Mouse (Mus musculus) bone marrow, adult 2 months (tissue): ENCODE measurements around the gene D930020B18Rik. TPM values are rescaled to one million over a fixed set of nuclear protein-coding genes. Genes with fewer than 3 reads are reported as not detected.

ENCODE experiments used
- H3K27ac ChIP-seq: fragments of 200-500 bp; 2 replicates; pipeline ENCODE4 v1.5.1; 2012; ENCODE audit warnings: low read depth, mild to moderate bottlenecking, control low read depth, inconsistent platforms, low read length; ENCODE audit not compliant: control insufficient read depth, poor library complexity, insufficient read depth
- H3K4me1 ChIP-seq: fragments of 200-500 bp; 2 replicates; pipeline ENCODE4 v1.6.1; 2011; ENCODE audit warnings: low read length; ENCODE audit not compliant: control insufficient read depth, insufficient read depth
- H3K4me3 ChIP-seq: fragments of 200-500 bp; replicated peaks from 2 replicates; pipeline ENCODE3; 2011; ENCODE audit warnings: mild to moderate bottlenecking, low read depth, low read length, control low read depth; ENCODE audit not compliant: control insufficient read depth
- CTCF ChIP-seq: fragments of 200-500 bp; IDR thresholded peaks from 2 replicates; pipeline ENCODE4 v1.5.1; 2011; ENCODE audit warnings: low read length, control low read depth; ENCODE audit not compliant: control insufficient read depth, insufficient read depth
- POLR2A ChIP-seq: fragments of 200-500 bp; IDR thresholded peaks from 2 replicates; pipeline ENCODE4 v1.6.1; 2011; ENCODE audit warnings: low read depth, mild to moderate bottlenecking, control low read depth, low read length, borderline replicate concordance; ENCODE audit not compliant: control insufficient read depth
- WGBS: fragments of 180-500 bp; shearing (Covaris S2); methylation state at CpG from one replicate; pipeline ENCODE4 v1.1.7; 2018; 5-methylcytosine and 5-hydroxymethylcytosine counted together
- polyA plus RNA-seq: library from polyadenylated mRNA; stranded (reverse); fragments of >200 nt; gene quantifications from 2 replicates; pipeline ENCODE4 v1.2.4, GENCODE M21; 2011; ENCODE audit warnings: low replicate concordance; ENCODE audit not compliant: missing spikeins, insufficient read depth, insufficient read length

Gene D930020B18Rik
- polyA plus RNA-seq, 1 experiment: not detected

DNA sequence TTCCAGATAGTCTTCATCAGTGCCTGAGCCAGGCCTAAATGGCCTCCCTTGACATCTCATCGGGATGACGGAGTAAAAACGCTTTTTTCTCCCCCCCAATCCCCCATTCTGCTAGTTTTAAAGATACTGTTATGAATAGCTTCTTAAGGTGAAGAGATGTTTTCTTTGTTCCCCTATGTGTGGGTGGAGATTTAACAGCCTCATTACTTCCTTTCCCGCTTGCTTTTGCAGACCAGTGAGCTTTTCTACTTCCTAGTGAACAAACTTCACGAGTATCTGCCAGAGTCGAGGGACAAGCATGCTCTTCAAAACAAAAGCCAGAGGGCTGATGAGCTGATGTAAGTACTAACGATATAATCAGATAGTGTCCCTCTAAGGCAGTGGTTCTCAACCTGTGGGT, 35.6 kb downstream of the D930020B18Rik start:
- Histone ChIP-seq H3K4me1 (no peaks in the 10 kb centered on the region), H3K27ac (no peak overlapping the region), H3K4me3 (no peak overlapping the region)
- TF ChIP-seq POLR2A (no peak), CTCF (no peak)
- WGBS: 45% methylated on average over 7 of the region's 7 CpGs

DNA sequence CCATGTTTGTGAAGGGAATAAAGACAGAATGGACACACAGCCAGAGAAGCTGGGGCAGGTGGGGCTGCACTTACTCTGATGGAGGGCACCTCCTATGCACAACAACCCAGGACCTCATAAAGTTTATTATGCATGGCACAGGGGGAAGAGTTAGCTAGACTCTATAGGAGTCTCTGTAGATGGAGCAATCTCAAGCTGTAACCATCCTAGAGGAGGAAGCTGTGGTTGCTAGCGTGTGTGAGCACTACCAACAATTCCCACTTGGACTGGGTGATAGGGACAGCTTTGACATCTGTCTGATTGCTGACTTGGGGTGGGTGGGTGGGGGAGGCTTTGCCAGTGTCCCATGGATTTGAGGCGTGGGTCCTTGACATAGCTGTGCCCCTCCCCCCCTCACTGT, 39.5 kb downstream of the D930020B18Rik start:
- no peak for TF ChIP-seq POLR2A
- no peak for TF ChIP-seq CTCF
- Histone ChIP-seq H3K27ac (no peak overlapping the region), H3K4me3 (no peak overlapping the region), H3K4me1 (no peaks in the 10 kb centered on the region)
- WGBS: 39% methylated on average over 2 of the region's 2 CpGs

DNA sequence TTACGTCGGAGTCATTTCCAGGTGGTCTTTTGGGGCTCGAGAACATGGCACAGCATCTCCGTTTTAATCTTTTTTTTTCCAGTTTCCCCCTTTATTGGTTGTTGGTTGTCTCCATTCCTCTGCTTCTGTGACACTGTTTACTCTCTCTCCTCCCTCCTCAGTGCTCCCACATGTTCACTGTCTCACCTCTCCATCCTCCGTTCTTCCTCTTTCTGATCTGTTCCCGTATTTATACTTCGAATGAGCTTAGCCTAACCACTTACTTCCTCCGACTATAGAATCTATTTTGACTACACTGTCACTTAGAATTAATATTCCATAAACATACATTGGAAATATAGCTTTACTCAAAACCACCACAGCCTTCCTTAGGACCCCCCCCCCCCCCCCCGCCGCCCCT, 41.2 kb downstream of the D930020B18Rik start:
- 39% methylated on average over 10 of the region's 10 CpGs for WGBS
- no peaks in the 10 kb centered on the region for H3K4me1 ChIP-seq
- TF ChIP-seq CTCF: no peak
- no peak for TF ChIP-seq POLR2A
- H3K4me3 ChIP-seq: no peak overlapping the region
- no peak overlapping the region for H3K27ac ChIP-seq

DNA sequence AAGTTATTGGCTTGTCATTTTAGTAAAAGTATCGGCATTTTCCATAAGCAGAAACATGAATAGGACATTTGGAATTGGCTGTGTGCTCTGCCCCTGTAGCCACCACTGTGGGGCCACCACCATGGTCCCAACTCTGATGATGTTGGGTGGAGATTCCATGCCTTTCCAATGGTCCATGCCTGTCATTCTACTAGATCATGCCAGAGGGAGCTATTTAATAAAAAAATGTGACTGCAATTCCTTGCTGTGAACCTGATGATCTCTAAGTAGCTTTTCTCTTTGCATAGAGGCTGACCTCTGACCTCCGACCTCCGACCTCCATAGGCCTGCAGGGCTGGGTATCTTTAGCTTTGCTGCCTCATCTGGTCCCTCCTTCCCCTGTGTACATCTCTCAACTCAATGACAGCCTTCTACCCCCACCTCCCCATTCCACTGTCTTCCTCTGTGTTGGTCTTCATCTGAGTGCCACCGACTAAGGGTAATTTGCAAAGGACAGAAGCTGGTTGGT, 44.8 kb downstream of the D930020B18Rik start:
- no peaks in the 10 kb centered on the region for H3K4me1 ChIP-seq
- TF ChIP-seq CTCF (no peak), POLR2A (no peak)
- WGBS: 77% methylated on average over 4 of the region's 4 CpGs
- H3K27ac ChIP-seq: no peak overlapping the region
- H3K4me3 ChIP-seq: no peak overlapping the region

DNA sequence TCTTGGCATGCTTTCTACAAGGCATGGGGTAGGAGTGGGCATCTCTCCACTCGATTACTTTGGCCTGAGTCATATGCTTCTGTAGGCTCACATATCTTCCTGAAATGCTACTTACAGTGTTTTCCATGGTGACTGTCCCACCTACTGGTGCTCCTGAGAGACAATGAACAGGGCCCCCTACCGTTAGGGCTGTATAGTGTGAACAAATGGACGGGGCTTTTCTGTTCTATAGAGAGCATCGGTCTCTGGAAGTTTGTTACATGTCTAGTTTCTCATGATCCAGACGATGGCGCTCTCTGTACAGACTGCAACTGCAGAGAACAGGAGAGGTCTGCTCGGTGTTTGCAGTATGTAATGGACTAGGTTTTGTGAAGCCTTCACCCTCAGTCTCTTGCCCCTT, 46.1 kb downstream of the D930020B18Rik start:
- no peak overlapping the region for H3K27ac ChIP-seq
- TF ChIP-seq CTCF (no peak), POLR2A (no peak)
- no peak overlapping the region for H3K4me3 ChIP-seq
- H3K4me1 ChIP-seq: no peaks in the 10 kb centered on the region
- 72% methylated on average over 7 of the region's 7 CpGs for WGBS

DNA sequence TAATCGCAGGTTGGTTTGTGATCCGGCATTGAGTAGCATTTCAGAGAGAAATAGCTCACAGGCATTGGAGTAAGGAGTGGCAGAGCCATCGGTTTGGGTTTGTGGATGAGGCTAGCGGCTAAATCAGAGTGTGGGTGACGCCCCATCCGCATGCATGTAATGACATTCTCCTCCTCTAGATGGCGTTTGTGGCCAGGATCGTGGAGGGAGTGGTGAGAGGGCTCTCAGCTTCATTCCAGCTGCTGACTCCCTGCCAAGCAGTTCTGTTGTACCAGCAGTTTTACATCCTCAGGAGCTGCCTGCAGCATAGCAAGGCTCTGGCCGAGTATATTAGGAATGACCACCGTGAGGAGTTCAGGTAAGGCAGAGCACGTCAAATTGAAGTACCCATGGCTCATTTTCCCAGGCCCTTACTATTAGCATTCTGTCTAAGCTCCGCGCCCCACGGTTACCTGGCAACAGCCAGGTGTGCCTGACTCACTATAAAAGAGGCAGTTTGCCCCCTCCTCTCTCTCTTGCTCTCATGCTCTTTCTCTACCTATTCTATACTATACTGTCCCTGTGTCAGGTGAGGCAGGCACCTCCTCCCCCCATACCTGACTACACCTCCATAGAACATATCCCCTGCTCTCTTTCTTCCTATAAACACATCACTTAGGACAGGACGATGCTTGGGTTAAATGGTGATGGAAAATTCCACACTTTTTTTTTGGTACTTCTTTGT, 48.4 kb downstream of the D930020B18Rik start:
- no peak overlapping the region for H3K4me3 ChIP-seq
- H3K4me1 ChIP-seq: no peaks in the 10 kb centered on the region
- H3K27ac ChIP-seq: no peak overlapping the region
- TF ChIP-seq CTCF (peak; percentile 58), POLR2A (no peak)
- WGBS: 49% methylated on average over 15 of the region's 15 CpGs

DNA sequence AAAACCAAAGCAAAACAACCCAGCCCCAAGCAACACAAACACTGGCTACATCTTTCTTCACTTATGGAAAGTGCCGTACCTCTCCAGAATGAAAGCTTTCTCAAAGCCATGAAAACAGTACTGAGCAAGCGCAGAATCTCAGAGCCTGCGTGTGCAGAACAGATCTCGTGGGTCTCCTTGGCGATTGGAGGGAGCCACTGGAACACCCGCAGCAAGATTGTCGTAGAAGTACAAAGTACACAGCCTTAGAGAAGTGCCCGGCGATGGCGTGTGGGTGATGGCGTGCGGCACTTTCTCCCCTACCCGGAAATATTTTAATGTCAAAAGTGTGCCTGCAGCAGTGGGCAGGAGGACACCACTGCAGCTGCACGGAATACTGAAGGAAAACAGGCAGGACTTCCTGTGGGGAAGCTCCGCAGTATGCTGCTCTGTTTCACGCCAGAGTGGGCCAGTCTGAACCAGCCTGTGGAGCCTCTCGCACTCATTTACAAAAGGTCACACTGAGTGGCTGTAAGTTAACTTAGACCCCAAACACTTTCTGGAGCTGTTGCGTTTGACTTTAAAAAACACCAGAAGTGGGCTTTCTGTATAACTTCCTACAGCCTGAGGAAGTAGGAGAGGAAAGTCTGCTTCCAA, 51.7 kb downstream of the D930020B18Rik start:
- WGBS: 19% methylated on average over 18 of the region's 18 CpGs

DNA sequence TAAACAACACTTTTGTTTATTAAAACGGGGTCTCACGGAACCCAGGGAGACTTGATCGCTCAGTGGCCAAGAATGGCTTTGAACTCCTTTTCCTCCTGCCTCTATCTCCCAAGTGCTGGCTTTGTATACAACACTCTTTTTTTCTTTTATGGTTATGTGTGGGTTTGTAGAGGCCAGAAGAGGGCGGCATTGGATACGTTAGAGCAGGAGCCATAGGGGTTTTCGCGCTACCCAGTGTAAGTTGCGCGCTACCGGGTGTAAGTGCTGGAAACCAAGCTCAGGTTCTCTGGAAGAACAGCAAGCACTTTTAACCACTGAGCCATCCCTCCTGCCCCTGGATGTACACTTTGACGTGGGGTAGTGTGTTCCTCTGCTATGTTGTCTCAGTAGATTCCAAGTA, 53.2 kb downstream of the D930020B18Rik start:
- no peak overlapping the region for H3K4me3 ChIP-seq
- H3K27ac ChIP-seq: no peak overlapping the region
- TF ChIP-seq CTCF (no peak), POLR2A (no peak)
- no peaks in the 10 kb centered on the region for H3K4me1 ChIP-seq
- WGBS: 89% methylated on average over 11 of the region's 11 CpGs

More for the DNA sequence above, 51.7 kb downstream of the D930020B18Rik start:
- H3K4me3 ChIP-seq: peak overlapping the region; percentile 0
- no peaks in the 10 kb centered on the region for H3K4me1 ChIP-seq
- TF ChIP-seq CTCF (no peak), POLR2A (no peak)
- H3K27ac ChIP-seq: no peak overlapping the region
